Mouse (Mus musculus): Measurements from ENCODE around the gene Stx3.

Gene Stx3

GRCm38 (mm10) chr19:11807822-11808221 is 11.4 kb downstream of the Stx3 start:
- DNase-seq (ENCODE audit: low read depth) = no peak

- no peak for DNase-seq (ENCODE audit: low read depth)
Observed at GRCm38 (mm10) chr19:11807251-11807650, 12.0 kb downstream of the Stx3 start.

- DNase-seq (ENCODE audit: low read depth) = no peak
Observed at GRCm38 (mm10) chr19:11804423-11804822, 14.8 kb downstream of the Stx3 start.

- DNase-seq (ENCODE audit: low read depth) = no peak
Observed at GRCm38 (mm10) chr19:11800531-11801315, 18.5 kb downstream of the Stx3 start.

GRCm38 (mm10) chr19:11794447-11794846 is 24.8 kb downstream of the Stx3 start:
- DNase-seq (ENCODE audit: low read depth) = no peak

- DNase-seq (ENCODE audit: low read depth) = no peak
Observed at GRCm38 (mm10) chr19:11793741-11794359, 25.4 kb downstream of the Stx3 start.

GRCm38 (mm10) chr19:11791825-11792224 is 27.4 kb downstream of the Stx3 start:
- DNase-seq (ENCODE audit: low read depth) = no peak

- no peak for DNase-seq (ENCODE audit: low read depth)
Observed at GRCm38 (mm10) chr19:11788876-11789275, 30.3 kb downstream of the Stx3 start.

GRCm38 (mm10) chr19:11787826-11788225 is 31.4 kb downstream of the Stx3 start:
- no peak for DNase-seq (ENCODE audit: low read depth)

GRCm38 (mm10) chr19:11785409-11786154 is 33.6 kb downstream of the Stx3 start:
- DNase-seq (ENCODE audit: low read depth) = no peak

GRCm38 (mm10) chr19:11777191-11777865 is 41.9 kb downstream of the Stx3 start:
- peak; percentile 25 for DNase-seq (ENCODE audit: low read depth)

GRCm38 (mm10) chr19:11770205-11770892 is 48.9 kb downstream of the Stx3 start, which contains the start of gene Mrpl16:
Mrpl16 (plus strand) TSS chr19:11770391.
- DNase-seq (ENCODE audit: low read depth) = peak; percentile 83

GRCm38 (mm10) chr19:11769257-11769920 is 49.8 kb downstream of the Stx3 start:
- no peak for DNase-seq (ENCODE audit: low read depth)

GRCm38 (mm10) chr19:11768163-11768562 is 51.0 kb downstream of the Stx3 start:
- DNase-seq (ENCODE audit: low read depth) = peak; percentile 11

GRCm38 (mm10) chr19:11766413-11766812 is 52.8 kb downstream of the Stx3 start:
- DNase-seq (ENCODE audit: low read depth) = no peak

GRCm38 (mm10) chr19:11765059-11765458 is 54.1 kb downstream of the Stx3 start:
- DNase-seq (ENCODE audit: low read depth) = no peak

GRCm38 (mm10) chr19:11747298-11747697 is 71.9 kb downstream of the Stx3 start, which contains the start of gene Gif:
Gif (plus strand) TSS chr19:11747554.
- no peak for DNase-seq (ENCODE audit: low read depth)

- DNase-seq (ENCODE audit: low read depth) = no peak
Observed at GRCm38 (mm10) chr19:11745680-11746079, 73.5 kb downstream of the Stx3 start.

GRCm38 (mm10) chr19:11736455-11736854 is 82.7 kb downstream of the Stx3 start:
- DNase-seq (ENCODE audit: low read depth) = no peak

GRCm38 (mm10) chr19:11730278-11730677 is 88.9 kb downstream of the Stx3 start:
- DNase-seq (ENCODE audit: low read depth) = no peak

GRCm38 (mm10) chr19:11727304-11727703 is 91.9 kb downstream of the Stx3 start:
- no peak for DNase-seq (ENCODE audit: low read depth)

Data from fibroblast of lung, adult 2 months (primary cell).